Mouse (Mus musculus) heart, postnatal 0 days (tissue): ENCODE data around the gene Astn2. TPM values are rescaled to one million over a fixed set of nuclear protein-coding genes. Genes with fewer than 3 reads are reported as not detected.
A peak's percentile ranks its signal among the peaks of the same experiment; 100 is the strongest.

ENCODE experiments used
- ATAC-seq: fragments of 200-750 bp; cut with Nextera tagmentation; 2 replicates; pipeline ENCODE4 v1.8.0; 2017; ENCODE audit warnings: low read depth, moderate number of reproducible peaks, moderate library complexity; ENCODE audit not compliant: insufficient read depth
- DNase-seq: peaks from one replicate; pipeline ENCODE4 v3.0.0-alpha.2; 2016; ENCODE audit warnings: low spot score
- H3K27ac ChIP-seq: fragments of 300-500 bp; sonication (generic); 2 replicates; pipeline ENCODE4 v1.5.1; 2014; ENCODE audit warnings: low read depth, mild to moderate bottlenecking
- H3K27me3 ChIP-seq: fragments of 300-500 bp; sonication (generic); 2 replicates; pipeline ENCODE4 v1.6.1; 2014; ENCODE audit warnings: low read length, mixed read lengths; ENCODE audit not compliant: control insufficient read depth, insufficient read depth
- H3K36me3 ChIP-seq: fragments of 300-500 bp; sonication (generic); replicated peaks from 2 replicates; pipeline ENCODE4 v1.6.1; 2014; ENCODE audit warnings: low read length, mixed read lengths; ENCODE audit not compliant: control insufficient read depth, insufficient read depth
- H3K4me1 ChIP-seq: fragments of 300-500 bp; sonication (generic); 2 replicates; pipeline ENCODE4 v1.6.1; 2014; ENCODE audit warnings: antibody characterized with exemption; ENCODE audit not compliant: control insufficient read depth, insufficient read depth
- H3K4me2 ChIP-seq: fragments of 300-500 bp; sonication (generic); 2 replicates; pipeline ENCODE4 v1.6.1; 2014; ENCODE audit warnings: low read depth, mild to moderate bottlenecking, low read length, moderate library complexity
- H3K4me3 ChIP-seq: fragments of 300-500 bp; sonication (generic); 2 replicates; pipeline ENCODE4 v1.5.1; 2014; ENCODE audit warnings: low read depth, low read length
- H3K9ac ChIP-seq: fragments of 300-500 bp; sonication (generic); replicated peaks from 2 replicates; pipeline ENCODE4 v1.6.1; 2014; ENCODE audit warnings: low read depth, low read length, mixed read lengths
- H3K9me3 ChIP-seq: fragments of 300-500 bp; sonication (generic); replicated peaks from 2 replicates; pipeline ENCODE4 v1.6.1; 2016; ENCODE audit warnings: low read length; ENCODE audit not compliant: control insufficient read depth
- CTCF ChIP-seq: IDR thresholded peaks from 2 replicates; pipeline ENCODE4 v1.5.1; 2016; ENCODE audit warnings: antibody characterized with exemption, control low read depth, low read depth
- EP300 ChIP-seq: IDR thresholded peaks from 2 replicates; pipeline ENCODE4 v1.6.1; 2016; ENCODE audit warnings: antibody characterized with exemption, low read depth
- WGBS: fragments of 180-500 bp; shearing (Covaris S2); extraction: QIAGEN DNeasy Blood & Tissue Kit; methylation state at CpG from one replicate; pipeline ENCODE4 v1.1.7; 2014; 5-methylcytosine and 5-hydroxymethylcytosine counted together
- polyA plus RNA-seq: library from polyadenylated mRNA; unstranded; fragments of >200 nt; fragmentation: Nextera tagmentation; extraction: Ambion mirVana; gene quantifications from 2 replicates; pipeline ENCODE4 v1.2.1, GENCODE M21; 2015
- total RNA-seq: library from RNA; depleted of rRNA; stranded (reverse); fragments of >200 nt; gene quantifications from 2 replicates; pipeline ENCODE4 v1.2.3, GENCODE M21; 2014; ENCODE audit warnings: low replicate concordance

Astn2 gene
- total and polyA plus RNA-seq, 2 experiments from 2014 or later = 0.25 to 3.7 TPM

- H3K9me3 ChIP-seq = no peaks in the 10 kb centered on the region
- H3K9ac ChIP-seq = peak overlapping the region; percentile 43
- H3K27me3 ChIP-seq = peaks cover 37% of the 10 kb centered on the region
- TF ChIP-seq EP300 = no peak
- TF ChIP-seq CTCF = no peak
- no peak for DNase-seq
- H3K4me2 ChIP-seq = peak overlapping the region; percentile 99
- H3K4me3 ChIP-seq = peak overlapping the region; percentile 67
- ATAC-seq = peak; percentile 20
- no peak overlapping the region for H3K27ac ChIP-seq
- H3K4me1 ChIP-seq = peaks cover 4% of the 10 kb centered on the region; the same call in 1 of the 2 replicates
- H3K36me3 ChIP-seq = no peaks in the 10 kb centered on the region
- under 1% methylated on average over 50 of the region's 51 CpGs for WGBS
Measured at GRCm38 (mm10) chr4:66403708-66404200, 657 bp downstream of the Astn2 start.

GRCm38 (mm10) chr4:66403116-66403707 is 1.2 kb downstream of the Astn2 start:
- H3K36me3 ChIP-seq = no peaks in the 10 kb centered on the region
- DNase-seq = peak; percentile 14
- H3K9ac ChIP-seq = no peak overlapping the region
- H3K27ac ChIP-seq = no peak overlapping the region
- TF ChIP-seq CTCF = no peak
- TF ChIP-seq EP300 = no peak
- peak overlapping the region; percentile 67 for H3K4me3 ChIP-seq
- peaks cover 4% of the 10 kb centered on the region; the same call in 1 of the 2 replicates for H3K4me1 ChIP-seq
- H3K4me2 ChIP-seq = peak overlapping the region; percentile 99
- no peak for ATAC-seq
- H3K9me3 ChIP-seq = no peaks in the 10 kb centered on the region
- H3K27me3 ChIP-seq = peaks cover 37% of the 10 kb centered on the region
- under 1% methylated on average over 22 of the region's 22 CpGs for WGBS

- Histone ChIP-seq H3K4me2 (peak overlapping the region; percentile 99), H3K9ac (no peak overlapping the region), H3K27ac (no peak overlapping the region), H3K36me3 (no peaks in the 10 kb centered on the region), H3K4me3 (peak overlapping the region; percentile 67), H3K4me1 (peaks cover 4% of the 10 kb centered on the region; the same call in 1 of the 2 replicates), H3K27me3 (peaks cover 37% of the 10 kb centered on the region), H3K9me3 (no peaks in the 10 kb centered on the region)
- WGBS = under 1% methylated on average over 24 of the region's 24 CpGs
- no peak for ATAC-seq
- TF ChIP-seq CTCF = no peak
- no peak for TF ChIP-seq EP300
- no peak for DNase-seq
Measured at GRCm38 (mm10) chr4:66402611-66403010, 1.8 kb downstream of the Astn2 start.

GRCm38 (mm10) chr4:66401186-66401681 is 3.2 kb downstream of the Astn2 start:
- Histone ChIP-seq H3K9ac (no peak overlapping the region), H3K36me3 (no peaks in the 10 kb centered on the region), H3K27ac (no peak overlapping the region), H3K4me1 (peaks cover 4% of the 10 kb centered on the region; the same call in 1 of the 2 replicates), H3K9me3 (no peaks in the 10 kb centered on the region), H3K27me3 (peaks cover 37% of the 10 kb centered on the region), H3K4me2 (no peak overlapping the region), H3K4me3 (no peak overlapping the region)
- DNase-seq (peak; percentile 10), ATAC-seq (no peak)
- no peak for TF ChIP-seq EP300
- peak; percentile 50 for TF ChIP-seq CTCF
- 23% methylated on average over 8 of the region's 8 CpGs for WGBS

GRCm38 (mm10) chr4:66399066-66399465 is 5.3 kb downstream of the Astn2 start:
- H3K27me3 ChIP-seq = peaks cover 32% of the 10 kb centered on the region
- H3K4me2 ChIP-seq = no peak overlapping the region
- H3K9ac ChIP-seq = no peak overlapping the region
- H3K4me1 ChIP-seq = peaks cover 4% of the 10 kb centered on the region; the same call in 1 of the 2 replicates
- TF ChIP-seq EP300 (no peak), CTCF (no peak)
- ATAC-seq (no peak), DNase-seq (no peak)
- no peaks in the 10 kb centered on the region for H3K9me3 ChIP-seq
- H3K36me3 ChIP-seq = no peaks in the 10 kb centered on the region
- WGBS = 48% methylated on average over 4 of the region's 4 CpGs
- no peak overlapping the region for H3K27ac ChIP-seq
- no peak overlapping the region for H3K4me3 ChIP-seq

- Histone ChIP-seq H3K27ac (no peak overlapping the region), H3K27me3 (peaks cover 18% of the 10 kb centered on the region), H3K4me3 (no peak overlapping the region), H3K9ac (no peak overlapping the region), H3K36me3 (no peaks in the 10 kb centered on the region), H3K4me2 (no peak overlapping the region), H3K4me1 (no peaks in the 10 kb centered on the region), H3K9me3 (no peaks in the 10 kb centered on the region)
- no peak for TF ChIP-seq EP300
- no peak for TF ChIP-seq CTCF
- DNase-seq = no peak
- no peak for ATAC-seq
Measured at GRCm38 (mm10) chr4:66397216-66397615, 7.2 kb downstream of the Astn2 start.
